Mouse (Mus musculus): Measurements from ENCODE around the gene Pi4k2a. TPM values are rescaled to one million over a fixed set of nuclear protein-coding genes. Genes with fewer than 3 reads are reported as not detected.

The Pi4k2a gene
- total RNA-seq, 2 experiments from 2014 or later = 16.7 to 19.5 TPM

- no peak for DNase-seq
Observed at GRCm38 (mm10) chr19:42137167-42137672, 47.0 kb downstream of the Pi4k2a start.

- no peak for DNase-seq
Observed at GRCm38 (mm10) chr19:42138517-42139285, 48.4 kb downstream of the Pi4k2a start.

GRCm38 (mm10) chr19:42139724-42140517 lies 49.7 kb downstream of the Pi4k2a start:
- DNase-seq = no peak

GRCm38 (mm10) chr19:42141998-42142397 lies 51.7 kb downstream of the Pi4k2a start:
- DNase-seq = no peak

- DNase-seq = no peak
Observed at GRCm38 (mm10) chr19:42142757-42143156, 52.5 kb downstream of the Pi4k2a start.

- no peak for DNase-seq
Observed at GRCm38 (mm10) chr19:42144067-42144466, 53.8 kb downstream of the Pi4k2a start.

- DNase-seq = peak; percentile 93
Observed at GRCm38 (mm10) chr19:42144541-42145167, 54.4 kb downstream of the Pi4k2a start.

- no peak for DNase-seq
Observed at GRCm38 (mm10) chr19:42145210-42145609, 54.9 kb downstream of the Pi4k2a start.

GRCm38 (mm10) chr19:42145731-42146130 lies 55.5 kb downstream of the Pi4k2a start:
- DNase-seq = no peak

- no peak for DNase-seq
Observed at GRCm38 (mm10) chr19:42146276-42147010, 56.2 kb downstream of the Pi4k2a start.

- peak; percentile 85 for DNase-seq
Observed at GRCm38 (mm10) chr19:42147170-42147768, 57.0 kb downstream of the Pi4k2a start, which contains the start of gene Marveld1. Gene Marveld1, plus strand, starts transcription at chr19:42147400.

GRCm38 (mm10) chr19:42147769-42148568 lies 57.7 kb downstream of the Pi4k2a start:
- peak; percentile 75 for DNase-seq

- no peak for DNase-seq
Observed at GRCm38 (mm10) chr19:42148569-42148860, 58.2 kb downstream of the Pi4k2a start.

GRCm38 (mm10) chr19:42151990-42152389 lies 61.7 kb downstream of the Pi4k2a start:
- peak; percentile 92 for DNase-seq

GRCm38 (mm10) chr19:42157493-42158237 lies 67.4 kb downstream of the Pi4k2a start:
- DNase-seq = no peak

GRCm38 (mm10) chr19:42158246-42159017 lies 68.2 kb downstream of the Pi4k2a start:
- DNase-seq = no peak

- no peak for DNase-seq
Observed at GRCm38 (mm10) chr19:42163764-42164163, 73.5 kb downstream of the Pi4k2a start, which contains the start of gene Zfyve27. Gene Zfyve27, plus strand, starts transcription at chr19:42163951.

GRCm38 (mm10) chr19:42164188-42164587 lies 73.9 kb downstream of the Pi4k2a start:
- DNase-seq = no peak

- peak; percentile 94 for DNase-seq
Observed at GRCm38 (mm10) chr19:42166130-42166529, 75.9 kb downstream of the Pi4k2a start.
